Mouse (Mus musculus) midbrain, postnatal 0 days (tissue): ENCODE data around the gene Fam196b. TPM values are rescaled to one million over a fixed set of nuclear protein-coding genes. Genes with fewer than 3 reads are reported as not detected.

Experiments
- ATAC-seq: fragments of 200-750 bp; cut with Nextera tagmentation; 2 replicates; pipeline ENCODE4 v1.8.0; 2017; ENCODE audit warnings: moderate number of reproducible peaks, mild to moderate bottlenecking, moderate TSS enrichment, moderate library complexity; ENCODE audit not compliant: low FRiP score
- DNase-seq: peaks from one replicate; pipeline ENCODE4 v3.0.0-alpha.2; 2015; ENCODE audit warnings: low spot score
- H3K27ac ChIP-seq: fragments of 300-500 bp; sonication (generic); 2 replicates; pipeline ENCODE4 v1.5.1; 2014; ENCODE audit warnings: low read depth, mild to moderate bottlenecking, low read length, mixed read lengths
- H3K27me3 ChIP-seq: fragments of 300-500 bp; sonication (generic); 2 replicates; pipeline ENCODE4 v1.6.1; 2014; ENCODE audit warnings: low read length, control low read depth, mixed read lengths; ENCODE audit not compliant: insufficient read depth
- H3K36me3 ChIP-seq: fragments of 300-500 bp; sonication (generic); 2 replicates; pipeline ENCODE4 v1.6.1; 2014; ENCODE audit warnings: low read length, control low read depth, mixed read lengths; ENCODE audit not compliant: insufficient read depth
- H3K4me1 ChIP-seq: fragments of 300-500 bp; sonication (generic); 2 replicates; pipeline ENCODE4 v1.6.1; 2014; ENCODE audit warnings: mild to moderate bottlenecking, control low read depth, antibody characterized with exemption, low read length, mixed read lengths; ENCODE audit not compliant: insufficient read depth
- H3K4me2 ChIP-seq: fragments of 300-500 bp; sonication (generic); 2 replicates; pipeline ENCODE4 v1.6.1; 2014; ENCODE audit warnings: low read depth, mild to moderate bottlenecking, low read length, mixed read lengths; ENCODE audit not compliant: poor library complexity, severe bottlenecking
- H3K4me3 ChIP-seq: fragments of 300-500 bp; sonication (generic); 2 replicates; pipeline ENCODE4 v1.5.1; 2014; ENCODE audit warnings: low read depth, mild to moderate bottlenecking, low read length, moderate library complexity
- H3K9ac ChIP-seq: fragments of 300-500 bp; sonication (generic); replicated peaks from 2 replicates; pipeline ENCODE4 v1.6.1; 2014; ENCODE audit warnings: mild to moderate bottlenecking, low read length, moderate library complexity, mixed read lengths; ENCODE audit not compliant: poor library complexity, severe bottlenecking
- H3K9me3 ChIP-seq: fragments of 300-500 bp; sonication (generic); 2 replicates; pipeline ENCODE4 v1.6.1; 2016; ENCODE audit warnings: low read length, control low read depth
- CTCF ChIP-seq: IDR thresholded peaks from 2 replicates; pipeline ENCODE4 v1.5.1; 2016; ENCODE audit warnings: antibody characterized with exemption, mild to moderate bottlenecking
- WGBS: fragments of 180-500 bp; shearing (Covaris S2); extraction: QIAGEN DNeasy Blood & Tissue Kit; methylation state at CpG from one replicate; pipeline ENCODE4 v1.1.7; 2014; 5-methylcytosine and 5-hydroxymethylcytosine counted together
- polyA plus RNA-seq: library from polyadenylated mRNA; unstranded; fragments of >200 nt; fragmentation: Nextera tagmentation; extraction: Ambion mirVana; gene quantifications from 2 replicates; pipeline ENCODE4 v1.2.1, GENCODE M21; 2015
- total RNA-seq: library from RNA; depleted of rRNA; stranded (reverse); fragments of >200 nt; gene quantifications from 2 replicates; pipeline ENCODE4 v1.2.3, GENCODE M21; 2014

Gene Fam196b
- total and polyA plus RNA-seq, 2 experiments from 2014 or later, result 3.2 to 10.1 TPM

DNA sequence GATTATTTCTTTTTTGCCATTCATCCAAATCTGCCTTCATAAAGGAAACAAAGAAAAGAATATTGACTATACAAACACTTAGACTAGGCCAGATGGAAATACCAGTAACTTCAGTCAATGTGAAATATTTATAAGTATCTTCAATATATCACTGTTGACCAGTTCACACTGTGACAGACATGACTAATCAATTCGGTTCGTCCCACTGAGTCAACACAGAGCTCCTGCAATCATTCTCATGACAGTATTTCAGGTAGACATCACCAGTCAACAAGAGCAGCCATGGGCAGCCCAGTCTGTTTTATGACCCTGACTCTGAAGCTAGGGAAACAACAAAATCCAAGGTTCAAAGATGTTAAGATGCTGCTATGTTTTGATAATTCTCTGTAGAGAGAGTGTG is 117.4 kb downstream of the Fam196b start:
- Histone ChIP-seq H3K9ac (no peak overlapping the region), H3K9me3 (no peaks in the 10 kb centered on the region), H3K27me3 (no peaks in the 10 kb centered on the region), H3K27ac (no peak overlapping the region), H3K4me1 (no peaks in the 10 kb centered on the region), H3K36me3 (no peaks in the 10 kb centered on the region), H3K4me3 (no peak overlapping the region), H3K4me2 (no peak overlapping the region)
- no peak for DNase-seq
- no peak for ATAC-seq
- 92% methylated on average over 2 of the region's 2 CpGs for WGBS
- no peak for TF ChIP-seq CTCF

DNA sequence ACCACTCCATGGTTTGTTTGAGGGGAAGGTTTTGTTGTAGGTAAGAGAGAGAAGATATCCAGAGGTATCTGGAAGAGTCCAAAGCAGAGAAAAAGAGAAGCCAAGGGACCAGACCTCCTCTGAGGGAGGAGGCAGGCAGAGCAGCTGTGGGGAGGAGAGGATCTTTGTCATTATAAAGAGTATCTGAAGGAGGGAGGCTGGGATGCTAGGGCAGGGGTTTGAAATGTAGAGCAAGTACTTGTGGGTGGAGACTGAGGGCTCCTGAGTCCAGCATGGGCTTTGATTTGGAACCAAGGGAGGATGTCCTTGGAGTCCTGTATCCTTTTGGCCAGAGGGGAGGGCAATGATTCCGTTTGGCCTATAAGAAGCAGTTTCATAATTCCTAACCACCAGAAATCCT is 122.8 kb downstream of the Fam196b start:
- Histone ChIP-seq H3K4me2 (no peak overlapping the region), H3K27ac (no peak overlapping the region), H3K9ac (no peak overlapping the region), H3K36me3 (no peaks in the 10 kb centered on the region), H3K4me1 (no peaks in the 10 kb centered on the region), H3K27me3 (no peaks in the 10 kb centered on the region), H3K4me3 (no peak overlapping the region), H3K9me3 (no peaks in the 10 kb centered on the region)
- no peak for TF ChIP-seq CTCF
- no peak for ATAC-seq
- WGBS, result 63% methylated on average over 1 of the region's 1 CpGs
- no peak for DNase-seq

DNA sequence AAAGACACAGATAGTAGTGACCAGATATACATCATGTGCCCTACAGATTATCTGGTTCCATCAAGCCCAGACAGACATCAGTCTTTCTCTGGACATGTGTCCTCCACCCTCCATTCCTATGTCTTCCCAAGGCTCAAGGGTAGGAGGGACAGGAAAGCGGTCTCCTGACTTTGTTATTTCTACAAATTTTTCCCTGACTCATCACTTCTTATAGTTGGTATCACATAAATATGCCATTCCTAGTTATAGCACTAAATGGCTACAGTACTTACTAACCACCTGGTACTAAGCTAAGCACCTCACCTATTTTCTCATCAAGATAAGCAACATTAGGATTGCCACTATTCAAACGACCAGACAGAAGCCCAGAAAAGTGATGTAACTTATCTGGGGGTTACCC is 123.8 kb downstream of the Fam196b start:
- no peak overlapping the region for H3K4me3 ChIP-seq
- TF ChIP-seq CTCF, result no peak
- no peak overlapping the region for H3K4me2 ChIP-seq
- no peaks in the 10 kb centered on the region for H3K4me1 ChIP-seq
- no peaks in the 10 kb centered on the region for H3K27me3 ChIP-seq
- no peaks in the 10 kb centered on the region for H3K36me3 ChIP-seq
- DNase-seq, result no peak
- no peak for ATAC-seq
- no peak overlapping the region for H3K27ac ChIP-seq
- no peak overlapping the region for H3K9ac ChIP-seq
- H3K9me3 ChIP-seq, result no peaks in the 10 kb centered on the region
- WGBS, result 73% methylated on average over 2 of the region's 2 CpGs

DNA sequence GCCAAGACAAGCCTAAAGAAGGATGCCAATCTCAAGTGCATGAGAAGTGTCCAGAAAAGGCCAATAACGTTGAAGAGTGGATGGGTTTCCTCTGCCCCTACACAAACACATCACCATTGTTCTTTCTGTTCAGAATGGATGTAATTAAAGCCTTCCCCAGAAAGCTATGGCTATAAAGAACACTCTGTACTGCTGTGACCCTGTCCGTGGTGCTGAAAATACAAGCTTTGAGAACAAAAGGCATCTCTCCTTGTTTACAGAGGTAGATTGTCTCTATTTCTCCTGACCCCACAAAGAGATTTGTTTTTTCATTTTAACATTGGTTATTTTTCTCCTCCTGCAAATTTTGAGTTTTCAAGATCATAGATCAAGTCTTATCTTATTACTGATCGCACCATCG is 133.3 kb downstream of the Fam196b start:
- H3K4me2 ChIP-seq, result no peak overlapping the region
- H3K27ac ChIP-seq, result no peak overlapping the region
- no peaks in the 10 kb centered on the region for H3K4me1 ChIP-seq
- no peaks in the 10 kb centered on the region for H3K36me3 ChIP-seq
- WGBS, result 47% methylated on average over 4 of the region's 4 CpGs
- DNase-seq (peak; percentile 30), ATAC-seq (no peak)
- no peak for TF ChIP-seq CTCF
- H3K9me3 ChIP-seq, result no peaks in the 10 kb centered on the region
- H3K27me3 ChIP-seq, result no peaks in the 10 kb centered on the region
- no peak overlapping the region for H3K9ac ChIP-seq
- no peak overlapping the region for H3K4me3 ChIP-seq

DNA sequence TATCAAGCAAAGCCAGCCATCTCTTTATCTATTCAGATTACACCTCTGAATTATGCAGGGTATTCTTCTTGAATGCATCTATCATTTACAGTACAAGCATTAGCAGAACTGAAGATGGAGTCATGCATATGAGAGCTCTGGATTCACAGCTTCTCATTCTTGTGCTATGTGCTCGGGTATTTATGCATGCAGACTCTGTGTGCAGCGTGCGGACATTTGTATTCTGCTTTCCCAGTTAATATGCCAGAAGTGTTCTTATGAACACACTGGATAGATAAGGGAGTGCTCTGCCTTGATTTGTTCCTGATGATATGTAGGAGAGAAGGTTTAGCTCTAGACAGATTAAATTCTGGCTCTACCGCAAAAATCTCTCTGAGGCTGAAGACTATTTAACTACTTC is 135.3 kb downstream of the Fam196b start:
- Histone ChIP-seq H3K4me2 (no peak overlapping the region), H3K27ac (0 out of 2 replicates have a peak overlapping the region, but pooled peaks have one; percentile 1), H3K9ac (no peak overlapping the region), H3K27me3 (no peaks in the 10 kb centered on the region), H3K36me3 (no peaks in the 10 kb centered on the region), H3K4me3 (no peak overlapping the region), H3K4me1 (no peaks in the 10 kb centered on the region), H3K9me3 (no peaks in the 10 kb centered on the region)
- WGBS, result 65% methylated on average over 4 of the region's 4 CpGs
- ATAC-seq (no peak), DNase-seq (no peak)
- TF ChIP-seq CTCF, result no peak

DNA sequence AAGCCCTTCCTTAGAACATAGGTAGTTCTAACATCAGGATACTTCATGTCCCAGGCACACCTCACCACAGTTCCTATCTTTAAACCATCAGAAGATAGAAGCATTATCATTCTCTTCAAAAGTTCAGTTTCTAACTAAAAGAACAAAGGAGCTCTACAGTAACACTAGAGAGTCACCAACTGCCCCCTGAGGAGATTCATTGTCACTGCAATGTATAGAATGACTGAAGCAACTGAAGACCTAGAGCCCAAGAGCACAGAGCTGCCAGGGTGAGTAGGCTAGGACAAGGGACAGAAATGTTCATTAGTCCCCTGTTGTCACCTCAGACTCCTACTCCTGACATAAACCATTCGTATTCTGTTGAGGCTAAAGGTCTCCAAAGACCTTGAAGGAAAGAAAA is 152.4 kb downstream of the Fam196b start:
- Histone ChIP-seq H3K9me3 (no peaks in the 10 kb centered on the region), H3K4me3 (no peak overlapping the region), H3K27ac (no peak overlapping the region), H3K27me3 (no peaks in the 10 kb centered on the region), H3K36me3 (no peaks in the 10 kb centered on the region), H3K4me2 (no peak overlapping the region), H3K9ac (no peak overlapping the region), H3K4me1 (no peaks in the 10 kb centered on the region)
- ATAC-seq (no peak), DNase-seq (no peak)
- WGBS, result 70% methylated on average over 1 of the region's 1 CpGs
- no peak for TF ChIP-seq CTCF
